Mouse (Mus musculus) erythroblast, embryonic 14.5 days (primary cell): Measurements from ENCODE around the gene Art2b.
"Not testable (repeated sequence)": the region's sequence is repeated elsewhere in the genome, so short reads cannot be mapped to it uniquely, and the experiment has no call there.

Experiments
- GATA1 ChIP-seq: IDR thresholded peaks from 2 replicates; pipeline ENCODE4 v1.6.1; 2012; ENCODE audit warnings: low read length, inconsistent platforms, mixed read lengths
- TAL1 ChIP-seq: IDR thresholded peaks from 3 replicates; pipeline ENCODE4 v1.6.1; 2012; ENCODE audit warnings: low read length, inconsistent platforms, mixed read lengths

DNA sequence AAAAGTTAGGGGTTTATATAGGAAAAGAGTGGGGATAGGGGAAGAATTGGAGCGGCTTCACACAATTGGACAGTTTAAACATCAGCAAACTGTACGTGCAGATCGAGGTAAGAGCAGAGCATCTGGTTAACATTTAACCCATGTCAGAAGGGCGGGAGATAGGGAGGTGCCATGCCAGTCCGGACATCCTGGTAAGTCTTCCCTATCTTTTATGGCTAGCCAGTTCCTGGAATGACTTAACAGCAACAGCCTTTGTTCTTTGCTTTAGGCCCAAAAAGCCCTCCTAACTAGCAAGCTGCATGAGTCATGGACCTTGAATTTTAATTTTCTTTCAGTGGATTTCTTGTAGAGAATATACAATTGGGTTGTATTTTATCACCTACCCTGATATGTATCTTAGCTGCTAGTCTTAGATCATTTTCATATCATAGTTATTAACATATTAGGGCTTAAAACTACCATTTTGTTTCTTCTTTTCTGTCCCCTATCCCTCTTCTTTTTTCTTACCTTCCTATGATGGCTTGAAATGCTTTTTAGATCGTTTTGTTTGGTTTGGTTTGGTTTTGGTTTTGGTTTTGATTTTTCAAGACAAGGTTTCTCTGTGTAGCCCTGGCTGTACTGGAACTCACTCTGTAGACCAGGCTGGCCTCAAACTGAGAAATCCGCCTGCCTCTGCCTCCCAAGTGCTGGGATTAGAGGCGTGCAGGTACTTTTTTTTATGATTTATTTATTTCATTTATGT, 27.6 kb upstream of the Art2b start:
- TF ChIP-seq TAL1, GATA1: not testable (repeated sequence)
